In genomic region chr9:80156780-80157179, GRCm38 (mm10) we compare ENCODE assay signal across 20 mouse cellular contexts.
"Had no signal": no experiment of that assay in that cellular context is flagged by ENCODE, and none has a peak within 500 bp of the region (broad histone marks: within the 10 kb centered on the region; RNA-seq: fewer than 3 reads in every experiment).

No protein-coding gene starts in this region.

- H3K27ac ChIP-seq: left cerebral cortex, adult 2 months; liver, embryonic 13.5 days; midbrain, embryonic 10.5 days; midbrain, embryonic 13.5 days; neural tube, embryonic 13.5 days; stomach, embryonic 15.5 days had no signal

- DNase-seq: kidney, adult 2 months; kidney, postnatal 10 days; kidney, postnatal 36 days; layer of hippocampus, postnatal 36 days; liver, embryonic 13.5 days; lung, embryonic 14.5 days; lung, postnatal 36 days; retina, postnatal 1 day; right cerebral cortex, postnatal 4 days; spleen, adult 18-20 months; thymus, postnatal 25 days had no signal

- ATAC-seq: lung, postnatal 0 days; midbrain, embryonic 13.5 days; midbrain, embryonic 16.5 days had no signal

- H3K27me3 ChIP-seq: kidney, embryonic 15.5 days; midbrain, embryonic 13.5 days; neural tube, embryonic 13.5 days; stomach, embryonic 15.5 days had no signal

- H3K4me1 ChIP-seq: midbrain, embryonic 13.5 days had no signal

- H3K9me3 ChIP-seq: kidney, embryonic 15.5 days; midbrain, embryonic 13.5 days; neural tube, embryonic 13.5 days; stomach, embryonic 15.5 days had no signal

- H3K36me3 ChIP-seq: liver, embryonic 13.5 days had no signal

- H3K9ac ChIP-seq: kidney, embryonic 15.5 days; liver, embryonic 13.5 days; lung, embryonic 14.5 days; midbrain, embryonic 13.5 days; neural tube, embryonic 13.5 days; stomach, embryonic 15.5 days had no signal

- H3K4me2 ChIP-seq: liver, embryonic 13.5 days; lung, embryonic 14.5 days; midbrain, embryonic 13.5 days; neural tube, embryonic 13.5 days; stomach, embryonic 15.5 days had no signal

- H3K4me3 ChIP-seq: kidney, embryonic 15.5 days; left cerebral cortex, adult 2 months; liver, embryonic 13.5 days; midbrain, embryonic 10.5 days; midbrain, embryonic 13.5 days; myocyte; neural tube, embryonic 13.5 days; stomach, embryonic 15.5 days had no signal
